Mouse (Mus musculus): ENCODE data around the gene Uxt. TPM values are rescaled to one million over a fixed set of nuclear protein-coding genes. Genes with fewer than 3 reads are reported as not detected.
A peak's percentile ranks its signal among the peaks of the same experiment; 100 is the strongest.

The Uxt gene
- 52.9 and 66.9 TPM in 2 replicates for polyA plus RNA-seq (2014; fragmentation: Nextera tagmentation; extraction: Ambion mirVana)

DNA sequence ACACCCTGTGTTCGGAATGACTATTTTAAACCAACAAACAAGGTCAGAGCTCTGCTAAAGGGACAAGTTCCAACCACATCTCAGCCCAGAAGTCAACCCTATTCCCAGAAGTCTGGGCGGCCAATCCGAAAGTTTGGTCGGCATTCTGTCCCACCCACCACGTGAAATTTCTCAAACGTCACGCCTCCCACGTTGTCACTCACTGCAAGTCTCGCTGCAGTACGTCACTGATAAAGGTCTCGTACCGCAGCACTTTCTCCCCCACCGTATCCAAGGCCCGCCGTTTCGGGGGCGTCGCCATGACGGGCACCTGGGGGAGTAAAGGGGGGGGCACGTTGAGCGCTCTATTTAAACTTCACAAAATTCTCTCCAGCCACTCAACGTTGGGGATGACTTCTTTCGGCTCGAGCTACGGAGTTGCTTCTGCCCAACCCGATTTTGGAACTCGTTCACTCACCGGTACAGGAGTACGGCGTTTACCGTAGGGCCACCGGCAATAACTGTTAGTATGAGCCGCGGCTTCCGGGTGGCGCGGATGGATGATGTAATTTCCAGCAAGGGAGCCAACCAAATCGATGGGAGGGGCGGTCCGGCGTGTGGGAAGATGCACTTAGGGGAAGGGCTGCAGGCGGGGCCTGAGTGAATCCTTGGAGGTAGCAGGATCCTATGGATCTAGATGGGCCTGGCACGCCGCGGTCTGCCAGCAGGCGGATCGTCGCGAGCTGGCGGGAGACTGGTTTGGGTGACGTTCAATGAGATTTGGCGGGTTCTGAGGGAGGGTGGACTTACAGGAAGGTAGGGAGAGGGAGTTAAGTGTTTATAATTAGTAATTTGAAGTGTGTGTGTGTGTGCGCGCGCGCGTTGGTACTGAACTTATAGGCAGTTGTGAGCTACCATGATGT is at the start of gene Uxt:
TSS of gene Uxt (minus strand) at position 541 of the 902 bp plus-strand sequence.
- H3K27me3 ChIP-seq (ENCODE audit: control insufficient read depth, insufficient read depth, low read length) = no peaks in the 10 kb centered on the region
- no peaks in the 10 kb centered on the region; the same call in 1 of the 2 replicates for H3K4me1 ChIP-seq (ENCODE audit: control insufficient read depth, insufficient read depth, low read length)
- H3K4me3 ChIP-seq (ENCODE audit: low read length) = peak within 1 kb of the TSS; percentile 50
- 22% methylated on average over 57 of the region's 57 CpGs for WGBS
- peak within 1 kb of the TSS; percentile 30; the same call in 1 of the 2 replicates for H3K27ac ChIP-seq (ENCODE audit: low read depth, low read length)
- H3K36me3 ChIP-seq (ENCODE audit: control insufficient read depth, insufficient read depth, low read length) = peaks cover 3% of the 10 kb centered on the region; the same call in 1 of the 2 replicates
- peak within 1 kb of the TSS; percentile 37; the same call in 1 of the 2 replicates for H3K9ac ChIP-seq (ENCODE audit: low read depth, low read length)
- ATAC-seq (ENCODE audit: low FRiP score, low TSS enrichment) = peak; percentile 99
- peak within 1 kb of the TSS; percentile 45 for H3K4me2 ChIP-seq (replicated peaks; ENCODE audit: low read depth, low read length)
- no peaks in the 10 kb centered on the region for H3K9me3 ChIP-seq (ENCODE audit: control insufficient read depth, low read length)

DNA sequence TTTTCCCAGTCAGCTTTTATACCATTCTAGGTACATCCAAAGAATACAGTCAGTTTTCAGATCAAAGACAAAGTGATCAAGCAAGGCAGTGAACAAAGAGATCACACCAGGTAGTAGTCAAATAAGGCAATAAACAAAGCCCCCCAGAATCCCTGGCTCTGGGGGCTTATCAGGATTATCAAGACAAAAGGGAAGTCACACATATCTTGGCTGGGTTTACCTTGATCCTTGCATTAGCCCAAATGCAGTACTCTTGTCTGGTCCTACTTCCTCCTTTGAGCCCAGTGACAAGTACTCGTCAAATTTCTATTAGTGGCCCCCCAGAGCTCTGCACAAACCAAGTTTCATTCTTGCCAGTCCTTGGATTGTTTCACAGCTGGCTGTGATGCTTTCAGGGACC is 19.1 kb upstream of the Uxt start:
- H3K4me3 ChIP-seq (ENCODE audit: low read length) = no peak overlapping the region
- no peaks in the 10 kb centered on the region for H3K9me3 ChIP-seq (ENCODE audit: control insufficient read depth, low read length)
- 68% methylated on average over 1 of the region's 1 CpGs for WGBS

DNA sequence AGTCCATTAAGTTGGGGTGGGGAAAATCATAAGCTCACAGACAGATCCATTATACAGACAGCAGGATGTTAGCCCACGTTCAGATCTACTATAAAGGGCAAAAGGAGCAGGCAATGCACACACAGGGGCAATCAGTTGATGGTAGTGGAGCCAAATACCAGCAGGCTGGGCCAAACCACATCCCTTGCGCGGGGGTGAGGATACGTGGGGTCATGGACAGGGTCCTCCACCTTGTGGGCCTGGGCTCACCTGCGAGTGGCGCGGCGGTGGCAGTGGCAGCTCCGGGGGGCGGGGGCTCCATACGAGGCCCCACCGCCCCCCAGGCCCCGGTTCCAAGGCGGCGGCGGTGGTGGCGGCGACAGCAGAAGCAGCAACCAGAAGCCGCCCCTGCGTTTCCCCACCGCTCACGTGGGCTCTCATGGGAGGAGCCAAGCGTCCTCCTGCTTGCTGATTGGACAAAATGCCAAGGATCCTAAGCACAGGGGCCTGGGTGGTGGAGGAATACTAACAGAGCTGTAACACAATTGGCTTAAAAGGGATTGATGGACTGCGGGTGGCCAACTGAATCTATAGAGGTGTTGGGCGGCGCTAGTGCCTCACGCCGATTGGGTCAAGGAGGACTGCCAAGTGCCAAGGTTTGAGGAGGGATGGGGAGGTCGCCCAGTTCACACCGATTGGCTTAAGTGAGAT is 11.5 kb downstream of the Uxt start, which contains the start of gene Elk1:
TSS of gene Elk1 (minus strand) at position 418 of the 690 bp plus-strand sequence.
- H3K27me3 ChIP-seq (ENCODE audit: control insufficient read depth, insufficient read depth, low read length) = no peaks in the 10 kb centered on the region
- 25% methylated on average over 29 of the region's 30 CpGs for WGBS
- no peaks in the 10 kb centered on the region for H3K9me3 ChIP-seq (ENCODE audit: control insufficient read depth, low read length)
- H3K9ac ChIP-seq (ENCODE audit: low read depth, low read length) = peak within 1 kb of the TSS; percentile 55
- peak within 1 kb of the TSS; percentile 61 for H3K4me3 ChIP-seq (ENCODE audit: low read length)
- H3K4me2 ChIP-seq (replicated peaks; ENCODE audit: low read depth, low read length) = peak within 1 kb of the TSS; percentile 46
- no peaks in the 10 kb centered on the region for H3K36me3 ChIP-seq (ENCODE audit: control insufficient read depth, insufficient read depth, low read length)
- H3K4me1 ChIP-seq (ENCODE audit: control insufficient read depth, insufficient read depth, low read length) = no peaks in the 10 kb centered on the region
- H3K27ac ChIP-seq (ENCODE audit: low read depth, low read length) = peak within 1 kb of the TSS; percentile 77; the same call in 1 of the 2 replicates
- peak; percentile 98 for ATAC-seq (ENCODE audit: low FRiP score, low TSS enrichment)

More for the DNA sequence above, 19.1 kb upstream of the Uxt start:
- Histone ChIP-seq H3K36me3 (ENCODE audit: control insufficient read depth, insufficient read depth, low read length) (no peaks in the 10 kb centered on the region), H3K4me1 (ENCODE audit: control insufficient read depth, insufficient read depth, low read length) (no peaks in the 10 kb centered on the region), H3K4me2 (replicated peaks; ENCODE audit: low read depth, low read length) (no peak overlapping the region), H3K27me3 (ENCODE audit: control insufficient read depth, insufficient read depth, low read length) (no peaks in the 10 kb centered on the region), H3K9ac (ENCODE audit: low read depth, low read length) (no peak overlapping the region), H3K27ac (ENCODE audit: low read depth, low read length) (no peak overlapping the region)
- ATAC-seq (ENCODE audit: low FRiP score, low TSS enrichment) = no peak

DNA sequence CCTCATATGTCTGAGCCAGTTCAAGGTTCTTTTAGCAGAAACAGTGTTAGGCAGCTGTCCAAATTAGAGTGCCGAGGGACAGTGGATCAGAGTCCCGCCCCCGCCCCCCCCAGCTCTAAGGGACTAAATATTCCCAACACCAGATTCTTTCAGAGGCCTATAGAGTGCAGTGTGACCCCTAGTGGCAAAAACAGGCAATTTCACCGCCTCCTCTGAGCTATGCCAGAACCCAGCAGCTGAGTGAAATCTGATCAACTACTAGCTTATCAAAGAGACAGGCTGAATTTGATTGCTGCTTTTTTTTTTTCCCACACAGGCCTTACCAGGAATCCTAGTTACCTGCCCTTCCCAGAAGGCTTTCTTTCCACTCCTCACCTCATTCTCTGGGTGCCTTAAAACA is 15.8 kb downstream of the Uxt start:
- H3K4me2 ChIP-seq (replicated peaks; ENCODE audit: low read depth, low read length) = no peak overlapping the region
- ATAC-seq (ENCODE audit: low FRiP score, low TSS enrichment) = no peak
- peaks cover 4% of the 10 kb centered on the region; the same call in 1 of the 2 replicates for H3K36me3 ChIP-seq (ENCODE audit: control insufficient read depth, insufficient read depth, low read length)
- no peak overlapping the region for H3K9ac ChIP-seq (ENCODE audit: low read depth, low read length)
- no peaks in the 10 kb centered on the region for H3K4me1 ChIP-seq (ENCODE audit: control insufficient read depth, insufficient read depth, low read length)
- no peak overlapping the region for H3K27ac ChIP-seq (ENCODE audit: low read depth, low read length)
- H3K4me3 ChIP-seq (ENCODE audit: low read length) = no peak overlapping the region
- WGBS = 29% methylated on average over 4 of the region's 4 CpGs
- no peaks in the 10 kb centered on the region for H3K9me3 ChIP-seq (ENCODE audit: control insufficient read depth, low read length)
- H3K27me3 ChIP-seq (ENCODE audit: control insufficient read depth, insufficient read depth, low read length) = no peaks in the 10 kb centered on the region

DNA sequence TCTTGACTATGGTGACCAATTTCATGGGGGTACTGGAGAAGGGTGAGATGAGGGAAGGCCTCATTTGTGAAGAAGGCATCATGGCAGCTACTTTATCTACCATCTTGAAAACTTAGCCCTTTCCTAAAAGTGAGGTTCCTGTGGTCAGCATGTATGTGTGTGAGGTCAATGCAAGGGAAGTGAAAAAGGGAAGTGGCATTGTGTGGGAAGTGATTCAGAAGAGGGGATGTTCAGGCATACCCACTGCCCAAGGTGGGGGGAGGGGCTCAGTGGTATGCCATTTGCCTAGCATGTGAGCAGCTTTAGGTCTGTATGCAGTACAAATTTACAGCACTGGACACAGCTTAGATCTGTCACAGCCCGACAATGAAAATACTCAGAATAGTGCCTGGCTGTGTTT is 29.9 kb downstream of the Uxt start:
- 92% methylated on average over 1 of the region's 1 CpGs for WGBS
- H3K4me1 ChIP-seq (ENCODE audit: control insufficient read depth, insufficient read depth, low read length) = no peaks in the 10 kb centered on the region

DNA sequence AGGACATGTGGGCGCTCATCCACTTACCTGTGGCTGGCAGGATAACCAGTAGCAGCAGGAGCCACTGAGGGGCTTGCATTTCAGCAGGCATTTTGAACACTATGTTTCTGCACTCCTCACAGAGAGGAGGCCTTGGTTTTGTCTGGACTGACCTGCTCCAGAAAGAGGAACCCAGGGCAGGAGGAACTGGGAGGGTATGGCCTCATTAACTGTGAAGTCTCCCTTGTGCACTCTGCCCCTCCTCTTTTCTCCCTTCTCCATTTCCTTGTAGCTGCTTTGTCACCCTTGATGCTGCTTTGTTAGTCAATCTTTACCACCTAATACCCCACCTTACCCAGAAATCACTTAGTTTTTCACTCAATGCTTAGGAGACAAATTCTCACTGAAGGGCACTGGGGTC is 30.5 kb downstream of the Uxt start, which contains the start of gene Cfp:
TSS of gene Cfp (minus strand) at position 192 of the 400 bp plus-strand sequence.
- no peak for ATAC-seq (ENCODE audit: low FRiP score, low TSS enrichment)
- H3K4me1 ChIP-seq (ENCODE audit: control insufficient read depth, insufficient read depth, low read length) = no peaks in the 10 kb centered on the region
- peaks cover 16% of the 10 kb centered on the region; the same call in 1 of the 2 replicates for H3K36me3 ChIP-seq (ENCODE audit: control insufficient read depth, insufficient read depth, low read length)
- no peaks in the 10 kb centered on the region for H3K9me3 ChIP-seq (ENCODE audit: control insufficient read depth, low read length)
- H3K4me2 ChIP-seq (replicated peaks; ENCODE audit: low read depth, low read length) = no peak within 1 kb of the TSS
- WGBS = 73% methylated on average over 1 of the region's 1 CpGs
- no peak within 1 kb of the TSS for H3K4me3 ChIP-seq (ENCODE audit: low read length)
- H3K27ac ChIP-seq (ENCODE audit: low read depth, low read length) = no peak within 1 kb of the TSS
- no peaks in the 10 kb centered on the region for H3K27me3 ChIP-seq (ENCODE audit: control insufficient read depth, insufficient read depth, low read length)
- H3K9ac ChIP-seq (ENCODE audit: low read depth, low read length) = no peak within 1 kb of the TSS

More for the DNA sequence above, 29.9 kb downstream of the Uxt start:
- no peak overlapping the region for H3K27ac ChIP-seq (ENCODE audit: low read depth, low read length)
- no peaks in the 10 kb centered on the region for H3K27me3 ChIP-seq (ENCODE audit: control insufficient read depth, insufficient read depth, low read length)
- H3K9ac ChIP-seq (ENCODE audit: low read depth, low read length) = no peak overlapping the region
- no peak for ATAC-seq (ENCODE audit: low FRiP score, low TSS enrichment)
- H3K4me3 ChIP-seq (ENCODE audit: low read length) = no peak overlapping the region
- peaks cover 16% of the 10 kb centered on the region; the same call in 1 of the 2 replicates for H3K36me3 ChIP-seq (ENCODE audit: control insufficient read depth, insufficient read depth, low read length)
- no peaks in the 10 kb centered on the region for H3K9me3 ChIP-seq (ENCODE audit: control insufficient read depth, low read length)
- H3K4me2 ChIP-seq (replicated peaks; ENCODE audit: low read depth, low read length) = no peak overlapping the region

DNA sequence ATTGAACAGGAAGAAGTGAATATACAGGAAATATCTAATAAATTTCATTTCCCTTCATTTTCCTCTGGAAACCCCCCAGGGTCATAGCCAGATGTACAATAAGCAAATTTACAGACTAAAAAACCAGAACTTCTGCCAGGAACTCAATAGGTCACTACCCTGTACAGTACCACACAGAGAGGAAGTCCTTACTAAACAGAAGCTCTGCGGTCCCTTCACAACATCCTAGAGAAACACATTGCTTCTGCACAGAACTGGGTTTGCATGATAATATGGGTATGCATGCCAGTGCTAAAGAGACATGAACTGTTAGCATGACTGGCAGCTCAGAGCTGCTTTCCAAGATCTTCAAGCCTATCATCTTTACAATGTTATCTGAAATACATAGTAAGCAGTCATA is 32.0 kb downstream of the Uxt start:
- Histone ChIP-seq H3K4me2 (replicated peaks; ENCODE audit: low read depth, low read length) (no peak overlapping the region), H3K4me3 (ENCODE audit: low read length) (no peak overlapping the region), H3K4me1 (ENCODE audit: control insufficient read depth, insufficient read depth, low read length) (no peaks in the 10 kb centered on the region), H3K9ac (ENCODE audit: low read depth, low read length) (no peak overlapping the region), H3K27ac (ENCODE audit: low read depth, low read length) (no peak overlapping the region), H3K9me3 (ENCODE audit: control insufficient read depth, low read length) (no peaks in the 10 kb centered on the region), H3K27me3 (ENCODE audit: control insufficient read depth, insufficient read depth, low read length) (no peaks in the 10 kb centered on the region), H3K36me3 (ENCODE audit: control insufficient read depth, insufficient read depth, low read length) (peaks cover 7% of the 10 kb centered on the region; the same call in 1 of the 2 replicates)
- 96% methylated on average over 1 of the region's 1 CpGs for WGBS
- ATAC-seq (ENCODE audit: low FRiP score, low TSS enrichment) = no peak

DNA sequence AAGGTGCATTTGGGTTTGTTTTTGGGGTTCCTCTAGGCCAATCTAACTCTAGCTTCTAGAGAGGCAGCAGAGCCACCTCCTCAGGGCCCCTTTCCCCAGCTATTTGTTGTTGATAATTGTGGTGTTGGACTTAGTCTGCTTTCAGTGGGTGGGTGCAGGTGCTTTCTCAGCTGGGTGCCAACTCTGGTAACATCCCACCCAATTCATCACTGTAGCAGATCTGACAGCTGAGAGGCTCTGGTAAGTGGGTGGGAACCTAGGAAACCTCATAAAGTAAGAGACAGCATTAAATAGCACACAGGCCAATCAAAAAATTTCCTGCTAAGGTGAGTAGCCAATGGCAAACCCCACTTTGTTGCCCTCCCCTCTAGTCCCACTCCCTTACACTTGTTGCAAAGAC is 36.8 kb downstream of the Uxt start:
- Histone ChIP-seq H3K4me3 (ENCODE audit: low read length) (no peak overlapping the region), H3K9me3 (ENCODE audit: control insufficient read depth, low read length) (no peaks in the 10 kb centered on the region), H3K27me3 (ENCODE audit: control insufficient read depth, insufficient read depth, low read length) (no peaks in the 10 kb centered on the region), H3K9ac (ENCODE audit: low read depth, low read length) (no peak overlapping the region), H3K36me3 (ENCODE audit: control insufficient read depth, insufficient read depth, low read length) (0 out of 2 replicates have a peak, but pooled peaks cover 4% of the 10 kb centered on the region), H3K27ac (ENCODE audit: low read depth, low read length) (no peak overlapping the region), H3K4me2 (replicated peaks; ENCODE audit: low read depth, low read length) (no peak overlapping the region), H3K4me1 (ENCODE audit: control insufficient read depth, insufficient read depth, low read length) (no peaks in the 10 kb centered on the region)
- no peak for ATAC-seq (ENCODE audit: low FRiP score, low TSS enrichment)

All from kidney, embryonic 14.5 days (tissue).